23 mouse cellular contexts compared by ENCODE assay signal in the genomic region with DNA sequence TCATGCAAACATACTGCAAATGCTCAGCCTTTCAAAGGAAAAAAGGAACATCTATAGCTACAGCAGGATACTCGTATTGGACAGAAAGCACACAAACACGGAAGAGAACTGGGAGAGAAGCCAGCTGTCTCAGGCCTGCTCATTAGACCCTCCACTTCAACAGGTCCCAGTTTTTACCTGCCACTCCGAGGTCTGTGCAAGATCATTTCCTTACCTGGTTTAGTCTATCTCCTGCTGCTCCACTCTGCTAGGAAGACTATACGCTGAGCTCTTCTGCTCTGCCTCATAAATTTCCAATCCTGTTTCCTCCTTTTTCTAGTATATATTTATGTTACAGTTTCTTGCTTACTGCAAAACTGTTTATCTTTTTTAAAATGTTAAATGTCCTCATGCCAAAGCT.
"Had no signal": no experiment of that assay in that cellular context is flagged by ENCODE, and none has a peak within 500 bp of the region (broad histone marks: within the 10 kb centered on the region; RNA-seq: fewer than 3 reads in every experiment).

No protein-coding gene starts in this region.

- ATAC-seq: forebrain, embryonic 16.5 days; hindbrain, postnatal 0 days; liver, embryonic 12.5 days had no signal

- H3K36me3 ChIP-seq: heart, embryonic 15.5 days; limb, embryonic 15.5 days had no signal

- H3K9ac ChIP-seq: heart, embryonic 13.5 days; heart, embryonic 15.5 days; hindbrain, embryonic 13.5 days; hindbrain, embryonic 15.5 days; limb, embryonic 13.5 days; limb, embryonic 15.5 days; liver, embryonic 12.5 days; liver, embryonic 14.5 days had no signal

- H3K4me3 ChIP-seq: heart, adult 2 months; heart, embryonic 13.5 days; heart, embryonic 15.5 days; hindbrain, embryonic 13.5 days; hindbrain, embryonic 15.5 days; limb, embryonic 13.5 days; limb, embryonic 15.5 days; liver, embryonic 12.5 days had no signal

- H3K4me1 ChIP-seq: heart, embryonic 15.5 days; hindbrain, embryonic 13.5 days; hindbrain, embryonic 15.5 days; limb, embryonic 13.5 days; limb, embryonic 15.5 days; liver, embryonic 12.5 days had no signal

- H3K4me2 ChIP-seq: heart, embryonic 11.5 days; heart, embryonic 13.5 days; heart, embryonic 15.5 days; hindbrain, embryonic 13.5 days; hindbrain, embryonic 15.5 days; limb, embryonic 13.5 days; limb, embryonic 15.5 days; liver, embryonic 12.5 days had no signal

- H3K27ac ChIP-seq: heart, adult 2 months; heart, embryonic 13.5 days; heart, embryonic 15.5 days; hindbrain, embryonic 13.5 days; hindbrain, embryonic 15.5 days; hindbrain, postnatal 0 days; limb, embryonic 13.5 days; limb, embryonic 15.5 days; liver, embryonic 12.5 days; liver, embryonic 14.5 days had no signal

- H3K9me3 ChIP-seq: heart, embryonic 13.5 days; heart, embryonic 15.5 days; hindbrain, embryonic 13.5 days; hindbrain, embryonic 15.5 days; limb, embryonic 13.5 days; limb, embryonic 15.5 days; liver, embryonic 12.5 days had no signal

- H3K27me3 ChIP-seq: heart, embryonic 13.5 days; heart, embryonic 15.5 days; hindbrain, embryonic 13.5 days; hindbrain, embryonic 15.5 days; limb, embryonic 13.5 days; limb, embryonic 15.5 days; liver, embryonic 12.5 days had no signal

- DNase-seq: gastrocnemius, postnatal 14 days; gastrocnemius, postnatal 36 days; heart, adult 11 months; heart, adult 2 months; heart, postnatal 14 days; heart, postnatal 36 days; kidney, adult 11 months; kidney, postnatal 14 days; kidney, postnatal 36 days; layer of hippocampus, adult 9-11 months; layer of hippocampus, postnatal 36 days; left cerebral cortex, postnatal 4 days had no signal
